Mouse (Mus musculus) liver, embryonic 14.5 days (tissue): ENCODE results near the gene Rfx7. TPM values are rescaled to one million over a fixed set of nuclear protein-coding genes. Genes with fewer than 3 reads are reported as not detected.
A peak's percentile ranks its signal among the peaks of the same experiment; 100 is the strongest.
"Not testable (repeated sequence)": the region's sequence is repeated elsewhere in the genome, so short reads cannot be mapped to it uniquely, and the experiment has no call there.

Experiments
- ATAC-seq: fragments of 200-750 bp; cut with Nextera tagmentation; 2 replicates; pipeline ENCODE4 v1.8.0; 2017; ENCODE audit warnings: moderate number of reproducible peaks, mild to moderate bottlenecking, moderate library complexity; ENCODE audit not compliant: insufficient read depth
- DNase-seq, 3 experiments: peaks; one replicate each; pipeline ENCODE4 v3.0.0-alpha.2; 2012 to 2013; ENCODE audit warnings: low read depth in 3 of 3, low spot score in 3 of 3
- H3K27ac ChIP-seq: fragments of 300-500 bp; sonication (generic); 2 replicates; pipeline ENCODE4 v1.5.1; 2014; ENCODE audit warnings: moderate library complexity, mild to moderate bottlenecking, control low read depth, inconsistent platforms
- H3K27me3 ChIP-seq: fragments of 300-500 bp; sonication (generic); 2 replicates; pipeline ENCODE4 v1.6.1; 2014; ENCODE audit warnings: mild to moderate bottlenecking, low read length, moderate library complexity; ENCODE audit not compliant: control insufficient read depth, insufficient read depth
- H3K36me3 ChIP-seq: fragments of 300-500 bp; sonication (generic); replicated peaks from 2 replicates; pipeline ENCODE4 v1.6.1; 2014; ENCODE audit warnings: low read depth; ENCODE audit not compliant: control insufficient read depth, insufficient read depth
- H3K4me1 ChIP-seq, 2 experiments: fragments of 200-500 bp in 1 of 2; fragments of 300-500 bp in 1 of 2; sonication (generic) in 1 of 2; replicated peaks; 2 replicates each; pipeline ENCODE4 v1.6.1; 2012 to 2014; ENCODE audit warnings: antibody characterized with exemption in 1 of 2, inconsistent platforms in 1 of 2, low read length in 1 of 2; ENCODE audit not compliant: control insufficient read depth in 2 of 2, insufficient read depth in 2 of 2
- H3K4me2 ChIP-seq: fragments of 300-500 bp; sonication (generic); 2 replicates; pipeline ENCODE4 v1.6.1; 2014; ENCODE audit warnings: low read depth, mild to moderate bottlenecking, control low read depth, moderate library complexity
- H3K4me3 ChIP-seq, 2 experiments: fragments of 200-500 bp in 1 of 2; fragments of 300-500 bp in 1 of 2; sonication (generic) in 1 of 2; 2 replicates each; pipeline ENCODE4 v1.5.1; 2012 to 2014; ENCODE audit warnings: low read depth in 2 of 2, low read length in 2 of 2, mild to moderate bottlenecking in 2 of 2, control low read depth in 1 of 2, inconsistent platforms in 1 of 2, moderate library complexity in 1 of 2; ENCODE audit not compliant: insufficient read depth in 1 of 2
- H3K9ac ChIP-seq: fragments of 300-500 bp; sonication (generic); replicated peaks from 2 replicates; pipeline ENCODE4 v1.6.1; 2014; ENCODE audit warnings: mild to moderate bottlenecking, control low read depth, moderate library complexity
- H3K9me3 ChIP-seq: fragments of 300-500 bp; sonication (generic); 2 replicates; pipeline ENCODE4 v1.6.1; 2016; ENCODE audit warnings: low read length, mixed read lengths; ENCODE audit not compliant: control insufficient read depth
- CTCF ChIP-seq: IDR thresholded peaks from 2 replicates; pipeline ENCODE4 v1.5.1; 2016; ENCODE audit warnings: antibody characterized with exemption, low read depth, control low read depth
- EP300 ChIP-seq: IDR thresholded peaks from 2 replicates; pipeline ENCODE4 v1.6.1; 2016; ENCODE audit warnings: antibody characterized with exemption, low read depth
- WGBS: fragments of 180-500 bp; shearing (Covaris S2); extraction: QIAGEN DNeasy Blood & Tissue Kit; methylation state at CpG from one replicate; pipeline ENCODE4 v1.1.7; 2014; ENCODE audit not compliant: insufficient replicate concordance; 5-methylcytosine and 5-hydroxymethylcytosine counted together
- polyA plus RNA-seq, 2 experiments: library from polyadenylated mRNA; depleted of rRNA in 1 of 2; stranded (reverse) in 1 of 2; unstranded in 1 of 2; fragments of >200 nt; fragmentation: Nextera tagmentation in 1 of 2; extraction: Ambion mirVana in 1 of 2; gene quantifications; 2 replicates each; pipeline versions ENCODE4 v1.2.1 to v1.2.3; 2012 to 2014

The Rfx7 gene
- polyA plus RNA-seq, 2 experiments, result 3.1 to 3.2 TPM

GRCm38 (mm10) chr9:72567116-72567515, 35.1 kb downstream of the Rfx7 start:
- no peak overlapping the region for H3K27ac ChIP-seq
- no peaks in the 10 kb centered on the region for H3K9me3 ChIP-seq
- WGBS, result 45% methylated on average over 2 of the region's 2 CpGs

DNA sequence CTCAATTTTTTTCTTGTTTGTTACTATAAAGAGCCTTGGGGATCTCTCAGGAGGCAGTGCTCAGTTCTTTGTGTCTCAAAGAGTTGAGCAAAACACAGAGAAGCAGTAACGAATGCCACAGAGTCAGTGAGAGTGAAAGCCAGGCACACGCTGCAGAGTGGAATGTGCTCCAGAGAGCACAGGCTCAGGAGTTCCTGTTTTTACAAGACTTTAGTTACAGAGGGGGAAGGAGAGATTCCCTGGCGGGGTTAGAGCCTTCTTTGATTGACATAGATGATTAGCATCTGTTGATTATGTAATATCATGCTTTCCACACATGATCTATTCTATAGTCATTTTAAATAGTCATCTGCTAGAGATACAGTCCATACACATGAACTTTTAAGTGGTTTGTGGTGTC, 48.2 kb downstream of the Rfx7 start:
- no peak overlapping the region for H3K4me2 ChIP-seq
- no peak overlapping the region for H3K9ac ChIP-seq
- H3K4me1 ChIP-seq, result no peaks in the 10 kb centered on the region
- no peak overlapping the region for H3K4me3 ChIP-seq
- TF ChIP-seq EP300 (no peak), CTCF (no peak)
- H3K27me3 ChIP-seq, result no peaks in the 10 kb centered on the region
- no peaks in the 10 kb centered on the region for H3K9me3 ChIP-seq
- ATAC-seq (no peak), DNase-seq (no peak)
- 23% methylated on average over 3 of the region's 3 CpGs for WGBS
- H3K36me3 ChIP-seq, result no peaks in the 10 kb centered on the region
- no peak overlapping the region for H3K27ac ChIP-seq

More at GRCm38 (mm10) chr9:72567116-72567515, 35.1 kb downstream of the Rfx7 start:
- no peaks in the 10 kb centered on the region for H3K27me3 ChIP-seq
- no peak overlapping the region for H3K4me2 ChIP-seq
- no peaks in the 10 kb centered on the region for H3K36me3 ChIP-seq
- H3K9ac ChIP-seq, result no peak overlapping the region
- DNase-seq (no peak), ATAC-seq (no peak)
- TF ChIP-seq CTCF (no peak), EP300 (no peak)
- peaks cover 0 to 5% of the 10 kb centered on the region in 2 experiments; a peak in 2 of 4 replicates for H3K4me1 ChIP-seq
- no peak overlapping the region for H3K4me3 ChIP-seq

DNA sequence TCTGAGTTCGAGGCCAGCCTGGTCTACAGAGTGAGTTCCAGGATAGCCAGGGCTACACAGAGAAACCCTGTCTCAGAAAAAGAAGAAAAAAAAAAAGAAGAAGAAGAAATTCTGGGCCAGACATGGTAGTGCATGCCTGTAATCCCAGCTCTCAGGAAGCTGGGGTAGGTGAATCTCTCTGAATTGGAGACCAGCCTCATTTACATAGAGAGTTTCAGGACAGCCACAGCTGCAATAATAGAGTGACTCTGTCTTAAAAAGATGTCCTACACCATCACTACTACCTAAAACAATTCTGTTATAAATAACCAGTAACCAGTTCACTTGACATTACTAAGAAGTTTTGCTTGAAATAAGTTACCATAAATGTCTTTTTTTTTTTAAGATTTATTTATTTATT, 58.8 kb downstream of the Rfx7 start:
- Histone ChIP-seq H3K27ac (no peak overlapping the region), H3K4me3 (no peak overlapping the region), H3K27me3 (no peaks in the 10 kb centered on the region), H3K9me3 (no peaks in the 10 kb centered on the region), H3K36me3 (no peaks in the 10 kb centered on the region), H3K4me2 (no peak overlapping the region), H3K4me1 (no peaks in the 10 kb centered on the region), H3K9ac (no peak overlapping the region)
- no peak for DNase-seq
- WGBS, result 78% methylated on average over 1 of the region's 1 CpGs
- TF ChIP-seq EP300 (no peak), CTCF (no peak)
- ATAC-seq, result no peak

DNA sequence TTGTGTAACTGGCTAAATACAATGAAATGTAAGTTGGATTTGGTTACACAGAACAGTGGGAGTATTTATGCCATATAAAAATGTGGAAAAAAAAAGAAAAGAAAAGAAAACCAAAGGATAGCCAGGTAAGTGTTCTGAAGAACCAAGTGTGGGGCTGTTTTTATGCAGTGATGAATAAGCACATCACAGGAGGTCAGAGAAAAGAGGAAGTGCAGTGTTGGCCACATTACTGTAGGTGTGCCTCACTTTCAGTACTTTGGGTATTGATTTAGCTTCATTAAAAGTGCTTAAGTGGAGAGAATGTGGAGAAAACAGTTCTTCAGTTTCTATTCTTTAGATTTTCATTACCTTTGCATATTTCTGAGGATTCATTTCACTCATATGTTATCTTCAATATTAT, 60.0 kb downstream of the Rfx7 start:
- Histone ChIP-seq H3K27ac (no peak overlapping the region), H3K4me3 (no peak overlapping the region), H3K4me1 (no peaks in the 10 kb centered on the region), H3K4me2 (no peak overlapping the region), H3K9me3 (no peaks in the 10 kb centered on the region), H3K9ac (no peak overlapping the region), H3K36me3 (no peaks in the 10 kb centered on the region), H3K27me3 (no peaks in the 10 kb centered on the region)
- ATAC-seq (no peak), DNase-seq (no peak)
- no peak for TF ChIP-seq EP300
- no peak for TF ChIP-seq CTCF

DNA sequence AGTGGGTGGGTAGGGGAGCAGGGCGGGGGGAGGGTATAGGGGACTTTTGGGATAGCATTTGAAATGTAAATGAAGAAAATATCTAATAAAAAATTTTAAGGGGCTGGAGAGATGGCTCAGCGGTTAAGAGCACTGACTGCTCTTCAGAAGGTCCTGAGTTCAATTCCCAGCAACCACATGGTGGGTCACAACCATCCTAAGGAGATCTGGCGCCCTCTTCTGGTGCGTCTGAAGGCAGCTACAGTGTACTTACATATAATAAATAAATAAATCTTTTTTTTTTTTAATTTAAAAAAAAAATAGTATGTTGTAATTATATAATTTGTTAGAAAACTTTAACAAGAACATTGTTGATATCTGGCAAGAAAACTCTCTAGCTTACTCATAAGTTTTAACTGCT, 62.6 kb downstream of the Rfx7 start:
- not testable (repeated sequence) for H3K4me1 ChIP-seq, ATAC-seq, H3K9me3 ChIP-seq, H3K27me3 ChIP-seq, H3K27ac ChIP-seq, H3K36me3 ChIP-seq, H3K4me2 ChIP-seq, H3K4me3 ChIP-seq, H3K9ac ChIP-seq
- DNase-seq, result peak in 1 of 3 experiments; percentile 7
- peak; percentile 48; the same call in 1 of the 2 replicates for TF ChIP-seq CTCF
- 66% methylated on average over 4 of the region's 4 CpGs for WGBS
